8 mouse cellular contexts compared by ENCODE assay signal in genomic region chr19:46316846-46317545, GRCm38 (mm10). TPM values are rescaled to one million over a fixed set of nuclear protein-coding genes. Genes with fewer than 3 reads are reported as not detected.
DNase-seq lines count a peak whose midpoint lies in the region; ATAC-seq and TF ChIP-seq lines count a peak whose summit lies in the region.

No protein-coding gene starts in this region.

- TF ChIP-seq POLR2A in limb, embryonic 14.5 days (IDR thresholded peaks at IDR 0.05; ENCODE audit: borderline replicate concordance, extremely low read depth, insufficient read depth, insufficient read length), result no peak

- peak overlapping the region; percentile 45 for H3K4me3 ChIP-seq in kidney, embryonic 14.5 days (ENCODE audit: low read length)
- H3K4me3 ChIP-seq in embryonic facial prominence, embryonic 14.5 days (ENCODE audit: low read depth, low read length), result peak overlapping the region; percentile 52
- H3K4me3 ChIP-seq in hindbrain, embryonic 16.5 days (ENCODE audit: low read length), result peak overlapping the region; percentile 55
- H3K4me3 ChIP-seq in limb, embryonic 14.5 days (replicated peaks; ENCODE audit: low read length), result peak overlapping the region; percentile 43

- H3K27me3 ChIP-seq in kidney, embryonic 14.5 days (ENCODE audit: control insufficient read depth, insufficient read depth, low read length), result peaks cover 87% of the 10 kb centered on the region
- peaks cover 92% of the 10 kb centered on the region for H3K27me3 ChIP-seq in embryonic facial prominence, embryonic 14.5 days (replicated peaks; ENCODE audit: control insufficient read depth, insufficient read depth, low read length)
- peaks cover 27% of the 10 kb centered on the region for H3K27me3 ChIP-seq in hindbrain, embryonic 16.5 days (replicated peaks; ENCODE audit: control insufficient read depth, insufficient read depth, low read length)
- H3K27me3 ChIP-seq in limb, embryonic 14.5 days (ENCODE audit: control insufficient read depth, insufficient read depth, low read length), result peaks cover 83% of the 10 kb centered on the region

- no peaks in the 10 kb centered on the region for H3K36me3 ChIP-seq in kidney, embryonic 14.5 days (ENCODE audit: control insufficient read depth, insufficient read depth, low read length)
- H3K36me3 ChIP-seq in embryonic facial prominence, embryonic 14.5 days (ENCODE audit: control insufficient read depth, insufficient read depth, low read length), result peaks cover 9% of the 10 kb centered on the region; the same call in 1 of the 2 replicates
- H3K36me3 ChIP-seq in hindbrain, embryonic 16.5 days (ENCODE audit: control insufficient read depth, insufficient read depth, low read length), result peaks cover 15% of the 10 kb centered on the region
- peaks cover 2% of the 10 kb centered on the region; the same call in 1 of the 2 replicates for H3K36me3 ChIP-seq in limb, embryonic 14.5 days (ENCODE audit: control insufficient read depth, insufficient read depth, low read length)

- H3K4me1 ChIP-seq in kidney, embryonic 14.5 days (ENCODE audit: control insufficient read depth, insufficient read depth, low read length), result 0 out of 2 replicates have a peak, but pooled peaks cover 5% of the 10 kb centered on the region
- H3K4me1 ChIP-seq in embryonic facial prominence, embryonic 14.5 days (ENCODE audit: control insufficient read depth, insufficient read depth, low read length), result peaks cover 11% of the 10 kb centered on the region; the same call in 1 of the 2 replicates
- H3K4me1 ChIP-seq in hindbrain, embryonic 16.5 days (ENCODE audit: control insufficient read depth, insufficient read depth, low read depth, low read length), result peaks cover 46% of the 10 kb centered on the region
- peaks cover 7% of the 10 kb centered on the region for H3K4me1 ChIP-seq in limb, embryonic 14.5 days (ENCODE audit: control insufficient read depth, insufficient read depth, low read length)

- ATAC-seq in kidney, embryonic 14.5 days (ENCODE audit: low FRiP score, low TSS enrichment), result no peak
- peak; percentile 39 for ATAC-seq in activated CD4-positive, CD25-positive, alpha-beta regulatory T cell, adult 4 months
- no peak for ATAC-seq in embryonic facial prominence, embryonic 14.5 days (ENCODE audit: low read depth)
- ATAC-seq in hindbrain, embryonic 16.5 days, result no peak
- 0 out of 2 replicates have a peak, but pooled peaks have one; percentile 4 for ATAC-seq in limb, embryonic 14.5 days (ENCODE audit: low FRiP score, low read depth)

- DNase-seq in kidney, adult 11 months, result no peak
- DNase-seq in embryonic facial prominence, embryonic 14.5 days (ENCODE audit: low spot score), result no peak
- DNase-seq in limb, embryonic 14.5 days (ENCODE audit: low spot score), result no peak
- DNase-seq in right cerebral cortex, postnatal 14 days, result peak; percentile 81
- no peak for DNase-seq in kidney, adult 8-10 months

- 41% methylated on average over 15 of the region's 15 CpGs for WGBS in kidney, embryonic 14.5 days
- 31% methylated on average over 13 of the region's 15 CpGs for WGBS in embryonic facial prominence, embryonic 14.5 days
- WGBS in hindbrain, embryonic 16.5 days, result 28% methylated on average over 15 of the region's 15 CpGs
- 33% methylated on average over 13 of the region's 15 CpGs for WGBS in limb, embryonic 14.5 days

- H3K27ac ChIP-seq in kidney, embryonic 14.5 days (ENCODE audit: low read depth, low read length), result no peak overlapping the region
- H3K27ac ChIP-seq in embryonic facial prominence, embryonic 14.5 days (replicated peaks; ENCODE audit: low read depth, low read length), result no peak overlapping the region
- H3K27ac ChIP-seq in hindbrain, embryonic 16.5 days (ENCODE audit: low read depth, low read length), result peak overlapping the region; percentile 77
- no peak overlapping the region for H3K27ac ChIP-seq in limb, embryonic 14.5 days (replicated peaks; ENCODE audit: low read depth, low read length)

- H3K9ac ChIP-seq in kidney, embryonic 14.5 days (ENCODE audit: low read depth, low read length), result 0 out of 2 replicates have a peak overlapping the region, but pooled peaks have one; percentile 42
- peak overlapping the region; percentile 59 for H3K9ac ChIP-seq in embryonic facial prominence, embryonic 14.5 days (ENCODE audit: low read depth, low read length)
- peak overlapping the region; percentile 71 for H3K9ac ChIP-seq in hindbrain, embryonic 16.5 days (ENCODE audit: low read depth, low read length)
- H3K9ac ChIP-seq in limb, embryonic 14.5 days (ENCODE audit: low read depth, low read length, severe bottlenecking), result peak overlapping the region; percentile 43

- H3K9me3 ChIP-seq in kidney, embryonic 14.5 days (ENCODE audit: control insufficient read depth, low read length), result no peaks in the 10 kb centered on the region
- no peaks in the 10 kb centered on the region for H3K9me3 ChIP-seq in embryonic facial prominence, embryonic 14.5 days (ENCODE audit: control insufficient read depth, low read length)
- no peaks in the 10 kb centered on the region for H3K9me3 ChIP-seq in hindbrain, embryonic 16.5 days (ENCODE audit: control insufficient read depth, low read length)
- H3K9me3 ChIP-seq in limb, embryonic 14.5 days (ENCODE audit: control insufficient read depth, low read length), result no peaks in the 10 kb centered on the region

- H3K4me2 ChIP-seq in kidney, embryonic 14.5 days (replicated peaks; ENCODE audit: low read depth, low read length), result peak overlapping the region; percentile 75
- peak overlapping the region; percentile 78 for H3K4me2 ChIP-seq in embryonic facial prominence, embryonic 14.5 days (ENCODE audit: low read depth, low read length)
- peak overlapping the region; percentile 84 for H3K4me2 ChIP-seq in hindbrain, embryonic 16.5 days (ENCODE audit: low read length)
- peak overlapping the region; percentile 70 for H3K4me2 ChIP-seq in limb, embryonic 14.5 days (replicated peaks; ENCODE audit: low read depth, low read length, severe bottlenecking)

RNA-seq across cellular contexts. Expression of gene Psd, which starts 10.0 kb away (rescaled TPM):
- 1.7 and 1.8 TPM in 2 replicates for polyA plus RNA-seq in kidney, embryonic 14.5 days (2014; fragmentation: Nextera tagmentation; extraction: Ambion mirVana)
- polyA plus RNA-seq in activated CD4-positive, CD25-positive, alpha-beta regulatory T cell, adult 4 months (2017; shearing (Covaris generic)), result 1 to 10 TPM; 3.4 to 4.5 TPM
- 5.8 and 8.6 TPM in 2 replicates for polyA plus RNA-seq in embryonic facial prominence, embryonic 14.5 days (2014; fragmentation: Nextera tagmentation; extraction: Ambion mirVana)
- 99.1 and 112 TPM in 2 replicates for polyA plus RNA-seq in hindbrain, embryonic 16.5 days (2015; fragmentation: Nextera tagmentation; extraction: Ambion mirVana)
- 7.8 and 8.9 TPM in 2 replicates for polyA plus RNA-seq in limb, embryonic 14.5 days (2012; rRNA removed)
- 5.3 and 5.5 TPM in 2 replicates for polyA plus RNA-seq in limb, embryonic 14.5 days (2014; fragmentation: Nextera tagmentation; extraction: Ambion mirVana)

RNA-seq across cellular contexts. Expression of gene Fbxl15, which starts 11.0 kb away (rescaled TPM):
- 14.2 and 18.2 TPM in 2 replicates for polyA plus RNA-seq in kidney, embryonic 14.5 days (2014; fragmentation: Nextera tagmentation; extraction: Ambion mirVana)
- polyA plus RNA-seq in activated CD4-positive, CD25-positive, alpha-beta regulatory T cell, adult 4 months (2017; shearing (Covaris generic)), result 1 to 10 TPM; 5.6 to 6.9 TPM
- 13.8 and 14.7 TPM in 2 replicates for polyA plus RNA-seq in embryonic facial prominence, embryonic 14.5 days (2014; fragmentation: Nextera tagmentation; extraction: Ambion mirVana)
- polyA plus RNA-seq in hindbrain, embryonic 16.5 days (2015; fragmentation: Nextera tagmentation; extraction: Ambion mirVana), result 49.4 and 55.6 TPM in 2 replicates
- polyA plus RNA-seq in limb, embryonic 14.5 days (2012; rRNA removed), result 10.8 and 15.6 TPM in 2 replicates
- polyA plus RNA-seq in limb, embryonic 14.5 days (2014; fragmentation: Nextera tagmentation; extraction: Ambion mirVana), result 13.5 and 15.5 TPM in 2 replicates

RNA-seq across cellular contexts. Expression of gene Nfkb2, which starts 12.9 kb away (rescaled TPM):
- 6.3 and 8.9 TPM in 2 replicates for polyA plus RNA-seq in kidney, embryonic 14.5 days (2014; fragmentation: Nextera tagmentation; extraction: Ambion mirVana)
- polyA plus RNA-seq in activated CD4-positive, CD25-positive, alpha-beta regulatory T cell, adult 4 months (2017; shearing (Covaris generic)), result 10 to 100 TPM; 19.7 to 30.4 TPM
- polyA plus RNA-seq in embryonic facial prominence, embryonic 14.5 days (2014; fragmentation: Nextera tagmentation; extraction: Ambion mirVana), result 10.7 and 11.6 TPM in 2 replicates
- polyA plus RNA-seq in hindbrain, embryonic 16.5 days (2015; fragmentation: Nextera tagmentation; extraction: Ambion mirVana), result 2.4 and 3.3 TPM in 2 replicates
- 22.2 and 28.4 TPM in 2 replicates for polyA plus RNA-seq in limb, embryonic 14.5 days (2012; rRNA removed)
- 9.7 and 13.2 TPM in 2 replicates for polyA plus RNA-seq in limb, embryonic 14.5 days (2014; fragmentation: Nextera tagmentation; extraction: Ambion mirVana)

RNA-seq across cellular contexts. Expression of gene Cuedc2, which starts 21.5 kb away (rescaled TPM):
- polyA plus RNA-seq in kidney, embryonic 14.5 days (2014; fragmentation: Nextera tagmentation; extraction: Ambion mirVana), result 164 and 165 TPM in 2 replicates
- polyA plus RNA-seq in activated CD4-positive, CD25-positive, alpha-beta regulatory T cell, adult 4 months (2017; shearing (Covaris generic)), result 10 to 100 TPM; 40.7 to 52.4 TPM
- 174 and 184 TPM in 2 replicates for polyA plus RNA-seq in embryonic facial prominence, embryonic 14.5 days (2014; fragmentation: Nextera tagmentation; extraction: Ambion mirVana)
- 343 and 362 TPM in 2 replicates for polyA plus RNA-seq in hindbrain, embryonic 16.5 days (2015; fragmentation: Nextera tagmentation; extraction: Ambion mirVana)
- polyA plus RNA-seq in limb, embryonic 14.5 days (2012; rRNA removed), result 110 and 133 TPM in 2 replicates
- 164 and 169 TPM in 2 replicates for polyA plus RNA-seq in limb, embryonic 14.5 days (2014; fragmentation: Nextera tagmentation; extraction: Ambion mirVana)

RNA-seq across cellular contexts. Expression of gene Mfsd13a, which starts 23.9 kb away (rescaled TPM):
- 7.9 and 10.8 TPM in 2 replicates for polyA plus RNA-seq in kidney, embryonic 14.5 days (2014; fragmentation: Nextera tagmentation; extraction: Ambion mirVana)
- 1 to 10 TPM; 3.9 to 7.1 TPM for polyA plus RNA-seq in activated CD4-positive, CD25-positive, alpha-beta regulatory T cell, adult 4 months (2017; shearing (Covaris generic))
- polyA plus RNA-seq in embryonic facial prominence, embryonic 14.5 days (2014; fragmentation: Nextera tagmentation; extraction: Ambion mirVana), result 3.7 and 4.6 TPM in 2 replicates
- 13.0 and 13.4 TPM in 2 replicates for polyA plus RNA-seq in hindbrain, embryonic 16.5 days (2015; fragmentation: Nextera tagmentation; extraction: Ambion mirVana)
- polyA plus RNA-seq in limb, embryonic 14.5 days (2012; rRNA removed), result 5.4 and 8.0 TPM in 2 replicates
- polyA plus RNA-seq in limb, embryonic 14.5 days (2014; fragmentation: Nextera tagmentation; extraction: Ambion mirVana), result 3.2 and 3.5 TPM in 2 replicates

Comparison
In these comparisons a context has a peak if more than half of its experiments do, and no peak if none do; other contexts are left out.
1. ATAC-seq: peak in activated CD4-positive, CD25-positive, alpha-beta regulatory T cell, adult 4 months (single experiment) and limb, embryonic 14.5 days (single experiment); none in kidney, embryonic 14.5 days (single experiment), embryonic facial prominence, embryonic 14.5 days (single experiment) and hindbrain, embryonic 16.5 days (single experiment).
2. RNA of gene Psd, which starts 10.0 kb away (polyA plus RNA-seq): 99.1 to 112 TPM in hindbrain, embryonic 16.5 days; 5.8 to 8.6 TPM in embryonic facial prominence, embryonic 14.5 days, 5.3 to 8.9 TPM in limb, embryonic 14.5 days, 3.4 to 4.5 TPM in activated CD4-positive, CD25-positive, alpha-beta regulatory T cell, adult 4 months and 1.7 to 1.8 TPM in kidney, embryonic 14.5 days; every median in the first group is over 10 times any median in the second.
3. Peak in every context shown above with its lines, with median percentiles within 50 percentile points of each other: H3K4me2 ChIP-seq, H3K4me3 ChIP-seq and H3K9ac ChIP-seq.